Mouse (Mus musculus): Measurements from ENCODE around the gene Stn1.

Gene Stn1

GRCm38 (mm10) chr19:47510473-47511293 is 26.6 kb downstream of the Stn1 start:
- DNase-seq (ENCODE audit: inconsistent ontology term): peak; percentile 58

DNA sequence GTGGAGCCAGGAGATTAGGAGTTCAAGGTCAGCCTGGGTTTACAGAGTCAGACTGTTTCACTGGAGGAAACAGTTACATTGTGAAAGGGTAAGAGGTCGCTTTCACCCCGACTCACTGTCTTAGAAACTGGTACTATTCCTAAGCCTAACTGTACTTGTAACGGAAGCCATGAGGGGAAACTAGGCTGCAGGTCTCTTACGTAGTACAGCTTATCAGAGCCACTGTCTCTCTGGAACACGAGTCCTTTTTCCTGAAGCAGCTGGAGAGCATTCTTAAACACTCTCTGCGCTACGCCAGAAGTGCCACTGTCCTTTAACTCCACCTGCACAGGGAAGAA is 27.2 kb downstream of the Stn1 start:
- no peak for DNase-seq (ENCODE audit: inconsistent ontology term)

GRCm38 (mm10) chr19:47508771-47509281 is 28.5 kb downstream of the Stn1 start:
- DNase-seq (ENCODE audit: inconsistent ontology term): no peak

- DNase-seq (ENCODE audit: inconsistent ontology term): no peak
These were observed 29.1 kb downstream of the Stn1 start for GRCm38 (mm10) chr19:47508191-47508590.

GRCm38 (mm10) chr19:47507128-47508121 is 29.9 kb downstream of the Stn1 start:
- peak; percentile 40 for DNase-seq (ENCODE audit: inconsistent ontology term)

GRCm38 (mm10) chr19:47503625-47504024 is 33.7 kb downstream of the Stn1 start:
- peak; percentile 51 for DNase-seq (ENCODE audit: inconsistent ontology term)

DNA sequence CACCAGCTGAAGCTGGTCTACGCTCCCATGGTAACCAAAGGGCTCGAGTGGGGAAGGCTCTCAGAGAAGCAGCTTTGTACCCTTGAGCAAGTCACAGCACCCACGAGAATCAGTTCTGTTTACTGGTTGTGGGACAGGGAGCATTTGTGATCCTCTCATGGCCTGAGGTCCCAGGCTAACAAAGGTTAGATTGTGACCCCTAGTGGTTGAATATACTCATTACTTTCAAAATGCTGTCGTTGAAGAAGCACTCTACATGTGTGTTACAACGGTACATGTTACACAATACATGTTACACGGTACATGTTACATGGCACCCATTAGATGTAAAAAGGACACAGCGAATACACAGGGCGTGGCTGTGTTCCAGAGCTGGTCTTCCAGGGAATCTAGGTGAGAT is 34.7 kb downstream of the Stn1 start:
- DNase-seq (ENCODE audit: inconsistent ontology term): no peak

DNA sequence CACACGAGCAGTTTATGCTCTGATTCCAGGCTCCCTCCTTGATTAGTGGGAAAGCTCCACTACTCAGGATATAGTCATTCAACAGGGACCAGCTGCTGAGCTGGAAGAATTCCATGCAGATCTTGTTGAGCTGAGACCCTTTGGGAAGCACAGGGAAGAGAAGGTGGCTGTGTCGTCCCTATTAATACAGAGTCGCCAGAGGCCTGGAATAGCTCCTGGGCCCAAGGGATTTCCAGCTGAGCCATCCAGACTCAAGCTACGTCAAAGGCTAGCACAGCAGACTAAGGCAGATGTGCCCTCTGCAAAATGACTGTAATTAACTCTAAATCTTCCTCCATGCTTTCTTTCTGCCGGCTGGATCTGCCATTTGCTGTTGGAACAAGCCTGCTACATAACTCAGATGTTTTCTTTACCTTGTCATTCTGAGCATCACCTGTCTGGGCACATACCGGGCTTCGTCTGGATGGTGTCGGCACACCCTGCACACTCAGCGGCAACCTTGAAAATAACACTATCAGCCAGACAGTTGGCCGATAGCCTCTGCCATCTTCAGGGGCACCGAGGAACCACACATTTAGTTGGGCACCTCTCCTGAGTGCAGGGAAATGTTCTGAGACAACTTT is 36.8 kb downstream of the Stn1 start:
- no peak for DNase-seq (ENCODE audit: inconsistent ontology term)

- no peak for DNase-seq (ENCODE audit: inconsistent ontology term)
These were observed 37.5 kb downstream of the Stn1 start for GRCm38 (mm10) chr19:47499841-47500240.

DNA sequence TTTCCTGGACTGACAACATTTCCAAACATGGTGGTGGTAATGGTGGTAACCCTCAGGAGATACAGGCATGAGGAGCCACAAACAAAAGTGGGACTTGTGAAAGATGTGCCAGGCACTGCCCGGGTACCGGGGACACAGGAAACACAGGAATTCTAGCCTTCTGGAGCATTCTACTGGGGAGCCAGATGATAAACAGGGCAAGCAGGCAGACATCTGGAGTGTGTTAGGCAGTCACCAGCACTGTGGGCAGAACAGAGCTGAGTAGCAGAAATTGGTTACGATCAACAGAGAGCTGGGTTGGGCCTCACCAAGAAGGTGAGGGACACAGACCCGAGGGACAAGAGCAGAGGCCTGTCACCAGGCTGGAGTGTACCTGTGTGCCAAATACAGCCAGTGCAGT is 38.4 kb downstream of the Stn1 start:
- DNase-seq (ENCODE audit: inconsistent ontology term): no peak

DNA sequence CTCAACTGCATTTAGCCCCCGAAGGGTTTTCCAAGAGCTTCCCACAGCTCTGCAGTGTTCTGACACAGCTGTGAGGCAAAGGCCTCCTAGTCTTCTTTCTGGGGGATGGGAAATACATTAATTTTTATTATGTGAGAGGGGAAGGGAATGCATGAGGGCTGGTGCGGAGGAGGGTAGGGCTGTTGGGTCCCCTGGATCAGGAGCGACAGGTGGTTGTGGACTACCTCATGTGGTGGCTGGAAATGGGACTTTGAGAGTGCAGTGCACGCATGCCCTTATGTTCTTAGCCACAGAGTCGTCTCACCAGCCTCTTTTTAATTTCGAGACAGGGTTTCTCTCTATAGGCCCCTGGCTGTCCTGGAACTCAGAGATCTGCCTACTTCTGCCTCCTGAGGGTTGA is 39.6 kb downstream of the Stn1 start:
- no peak for DNase-seq (ENCODE audit: inconsistent ontology term)

GRCm38 (mm10) chr19:47497313-47497712 is 40.0 kb downstream of the Stn1 start:
- DNase-seq (ENCODE audit: inconsistent ontology term): peak; percentile 60

GRCm38 (mm10) chr19:47493017-47493997 is 44.0 kb downstream of the Stn1 start:
- peak; percentile 24 for DNase-seq (ENCODE audit: inconsistent ontology term)

DNA sequence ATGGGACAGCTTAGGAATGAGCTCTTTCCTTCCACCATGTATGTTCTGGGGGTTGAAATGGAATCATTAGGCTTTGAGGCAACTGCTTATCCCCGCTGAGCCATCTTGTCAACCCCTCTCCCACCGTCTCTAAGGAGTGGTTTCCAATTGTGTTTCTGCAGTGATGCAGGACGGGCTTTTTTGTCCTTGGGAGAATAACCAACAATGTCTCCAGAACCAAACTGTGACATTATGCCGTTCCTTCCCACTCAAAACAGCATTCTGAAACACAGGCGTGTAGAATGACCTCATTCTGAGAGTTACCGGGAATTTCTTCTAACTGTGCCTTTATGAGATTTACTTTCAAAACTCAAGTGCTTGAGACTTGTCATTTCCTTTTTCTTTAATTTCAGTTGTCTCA is 44.9 kb downstream of the Stn1 start:
- DNase-seq (ENCODE audit: inconsistent ontology term): no peak

DNA sequence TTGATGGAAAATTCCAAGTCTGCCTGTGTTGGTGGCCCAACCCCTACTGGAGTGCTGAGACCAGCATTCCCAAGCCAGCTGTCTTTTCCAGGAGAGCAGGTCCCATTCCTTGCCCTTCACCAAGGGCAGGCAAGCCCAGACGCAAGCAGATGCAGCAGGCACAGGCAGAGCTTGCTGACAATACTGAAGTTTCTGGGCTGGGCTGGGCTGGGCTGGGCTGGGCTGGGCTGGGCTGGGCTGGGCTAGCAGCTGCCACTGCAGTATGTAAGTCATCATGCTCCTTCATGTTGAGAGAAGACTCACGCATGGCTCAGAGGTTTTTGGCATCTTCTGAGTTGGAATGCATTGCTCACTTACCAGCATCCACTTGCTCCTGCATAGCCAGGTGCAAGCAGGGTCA is 45.5 kb downstream of the Stn1 start:
- DNase-seq (ENCODE audit: inconsistent ontology term): peak; percentile 41

DNA sequence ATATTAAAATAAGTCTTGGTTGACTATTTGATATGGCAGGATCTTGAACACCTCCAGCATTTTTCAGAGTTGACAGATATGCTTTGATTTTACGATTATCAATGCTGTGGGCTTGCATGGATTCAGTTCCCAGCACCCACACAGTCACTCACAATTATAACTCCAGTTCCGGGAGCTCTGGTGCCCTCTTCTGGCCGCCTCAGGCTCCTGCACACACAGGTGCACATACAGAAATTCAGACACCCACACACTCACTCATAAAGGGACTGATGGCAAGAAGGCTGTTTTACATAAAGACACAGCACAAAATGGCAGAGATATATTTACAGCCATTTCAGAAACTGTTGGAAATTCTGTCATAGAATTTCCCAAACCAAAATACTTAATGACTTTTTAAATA is 48.1 kb downstream of the Stn1 start:
- DNase-seq (ENCODE audit: inconsistent ontology term): no peak

DNA sequence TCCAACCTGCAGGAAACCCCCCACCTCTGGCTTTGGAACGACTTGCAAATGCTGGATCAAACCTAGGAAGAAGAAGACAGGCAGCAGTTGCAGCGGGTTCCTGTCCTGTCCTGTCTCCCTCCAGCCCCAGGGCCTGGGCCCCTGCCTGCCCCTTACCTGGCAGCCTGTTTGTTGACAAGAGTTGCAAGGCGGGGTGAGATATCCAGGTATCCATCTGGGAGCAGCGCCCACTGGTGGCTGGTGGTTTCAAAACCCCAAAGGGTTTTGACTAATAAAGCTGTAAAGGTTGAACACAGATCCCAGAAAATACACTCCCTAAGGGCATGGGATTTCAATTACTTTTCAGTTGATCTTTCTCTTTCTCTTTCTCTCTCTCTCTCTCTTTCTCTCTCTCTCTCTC is 49.1 kb downstream of the Stn1 start:
- DNase-seq (ENCODE audit: inconsistent ontology term): no peak

GRCm38 (mm10) chr19:47487572-47487971 is 49.7 kb downstream of the Stn1 start:
- no peak for DNase-seq (ENCODE audit: inconsistent ontology term)

DNA sequence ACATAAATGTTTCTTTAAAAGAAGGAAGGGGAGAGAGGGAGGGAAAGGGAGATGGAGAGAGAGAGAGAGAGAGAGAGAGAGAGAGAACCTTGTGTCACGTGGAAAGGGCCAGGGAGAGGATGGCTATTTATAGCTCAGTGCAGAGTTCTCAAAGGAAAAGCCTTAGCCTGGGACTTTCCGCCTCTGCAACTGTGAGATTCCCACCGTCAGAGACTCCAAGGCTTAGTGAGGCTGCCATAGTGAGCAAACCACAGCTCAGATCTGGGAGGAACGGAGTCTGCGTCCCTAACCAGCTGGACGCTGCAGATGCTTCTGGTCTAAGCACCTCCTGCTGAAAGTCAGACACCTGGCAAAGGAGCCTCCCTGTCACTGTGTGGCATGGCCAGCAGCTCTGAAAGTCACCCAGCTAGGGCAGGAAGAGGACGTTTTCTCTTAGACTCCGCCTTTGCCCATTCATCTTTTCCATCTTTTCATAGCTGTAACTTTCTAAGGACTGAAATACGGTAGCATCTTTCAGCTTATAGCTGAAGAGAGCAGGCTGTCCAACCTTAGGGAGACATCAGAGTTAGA is 51.2 kb downstream of the Stn1 start:
- DNase-seq (ENCODE audit: inconsistent ontology term): peak; percentile 51

DNA sequence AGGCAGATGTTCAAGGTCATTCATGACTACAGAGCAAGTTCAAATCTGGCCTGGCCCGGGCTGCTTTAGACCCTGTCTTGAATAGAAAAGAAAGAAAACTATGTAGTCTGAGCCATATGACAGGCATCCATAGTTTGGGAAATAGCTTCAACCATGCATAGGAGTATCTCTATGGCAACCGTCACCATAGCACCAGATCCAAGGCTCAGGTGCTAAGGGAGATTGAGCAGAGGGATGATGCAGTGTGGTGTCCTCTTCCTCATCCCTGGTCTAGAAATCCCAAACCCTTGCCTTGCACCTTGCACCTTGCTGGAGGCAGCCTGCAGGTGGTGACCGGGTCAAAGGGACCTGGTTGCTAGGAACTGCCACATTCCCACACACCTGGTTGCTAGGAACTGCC is 53.2 kb downstream of the Stn1 start:
- DNase-seq (ENCODE audit: inconsistent ontology term): no peak

DNA sequence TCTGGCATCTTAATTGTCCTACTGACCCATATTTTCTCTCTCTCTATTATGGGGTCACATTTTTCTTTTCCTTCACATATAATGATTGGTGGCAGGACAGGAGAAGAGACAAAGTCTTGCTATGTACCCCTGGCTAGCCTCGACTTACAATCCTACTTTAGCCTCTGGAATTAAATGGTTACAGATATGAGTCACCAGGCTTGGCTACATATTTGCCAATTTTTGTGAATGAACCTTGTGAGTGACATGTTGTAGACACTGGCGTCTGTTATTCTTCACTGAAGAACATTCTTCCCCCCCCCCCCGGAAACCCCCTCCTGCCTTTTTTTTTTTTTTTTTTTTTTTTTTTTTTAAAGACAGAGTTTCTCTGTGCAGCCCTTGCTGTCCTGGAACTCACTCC is 54.0 kb downstream of the Stn1 start:
- DNase-seq (ENCODE audit: inconsistent ontology term): peak; percentile 68

Measured in Muller cell, postnatal 12 days (primary cell).